Mouse (Mus musculus): Measurements from ENCODE around the gene Cstf1. TPM values are rescaled to one million over a fixed set of nuclear protein-coding genes. Genes with fewer than 3 reads are reported as not detected.

Cstf1 gene
- total RNA-seq, 1 experiment, result 67.2 TPM

DNA sequence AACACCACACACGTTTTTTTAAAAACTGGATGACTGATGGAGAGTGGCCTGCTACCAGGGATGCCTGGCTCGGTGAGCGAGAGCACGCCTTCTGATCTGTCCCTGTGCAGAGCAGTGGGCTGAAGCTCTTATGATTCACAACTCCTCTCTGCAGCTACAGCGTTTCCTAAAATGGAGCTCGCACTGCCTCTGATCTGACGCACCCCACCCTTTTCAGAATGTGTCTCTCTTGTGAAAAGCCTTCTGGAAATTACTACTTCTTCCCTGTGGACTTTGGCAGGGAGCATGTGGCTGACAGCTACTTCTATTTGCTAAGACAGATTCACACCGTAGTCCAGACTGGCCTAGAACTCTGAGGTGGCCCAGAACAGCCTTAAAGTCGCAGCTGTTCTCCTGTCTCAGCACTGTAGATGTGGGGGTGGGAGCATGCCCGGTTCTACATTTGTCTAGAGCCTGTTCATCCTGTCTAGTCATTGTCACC, 21.6 kb downstream of the Cstf1 start:
- no peak overlapping the region for H3K4me3 ChIP-seq (ENCODE audit: insufficient read depth in 1 of 2, low read depth in 1 of 2, low read length in 2 of 2, poor library complexity in 1 of 2, severe bottlenecking in 1 of 2)
- TF ChIP-seq HCFC1 (IDR thresholded peaks at IDR 0.05; ENCODE audit: borderline replicate concordance, insufficient read depth, low read length) (no peak), MAFK (IDR thresholded peaks at IDR 0.05; ENCODE audit: insufficient read depth, low read depth, low read length) (no peak), CHD2 (IDR thresholded peaks at IDR 0.05; ENCODE audit: low read depth, low read length) (no peak), ZNF384 (IDR thresholded peaks at IDR 0.05; ENCODE audit: low read depth, low read length) (no peak), ZC3H11A (IDR thresholded peaks at IDR 0.05; ENCODE audit: borderline replicate concordance, low read depth, low read length) (no peak)
- H3K9ac ChIP-seq (ENCODE audit: insufficient read depth, low read depth, low read length, poor library complexity, severe bottlenecking), result no peak overlapping the region
- no peak for DNase-seq (ENCODE audit: low read depth, low spot score)
- no peak overlapping the region for H3K27ac ChIP-seq (ENCODE audit: insufficient read depth, low read depth, low read length, poor library complexity, severe bottlenecking)
- peaks cover 3 to 26% of the 10 kb centered on the region in 2 experiments; a peak in 2 of 4 replicates for H3K4me1 ChIP-seq (ENCODE audit: control insufficient read depth in 2 of 2, insufficient read depth in 2 of 2, low read length in 2 of 2, poor library complexity in 1 of 2)
- no peaks in the 10 kb centered on the region for H3K9me3 ChIP-seq (ENCODE audit: control insufficient read depth, insufficient read depth, low read depth, low read length)
- in situ Hi-C loops (cut with MboI; ENCODE audit: low sequenced_read_pairs in 2 of 2, unreplicated experiment in 2 of 2), result no loop called here
- H3K36me3 ChIP-seq (ENCODE audit: control insufficient read depth, insufficient read depth, low read length, poor library complexity, severe bottlenecking), result no peaks in the 10 kb centered on the region

DNA sequence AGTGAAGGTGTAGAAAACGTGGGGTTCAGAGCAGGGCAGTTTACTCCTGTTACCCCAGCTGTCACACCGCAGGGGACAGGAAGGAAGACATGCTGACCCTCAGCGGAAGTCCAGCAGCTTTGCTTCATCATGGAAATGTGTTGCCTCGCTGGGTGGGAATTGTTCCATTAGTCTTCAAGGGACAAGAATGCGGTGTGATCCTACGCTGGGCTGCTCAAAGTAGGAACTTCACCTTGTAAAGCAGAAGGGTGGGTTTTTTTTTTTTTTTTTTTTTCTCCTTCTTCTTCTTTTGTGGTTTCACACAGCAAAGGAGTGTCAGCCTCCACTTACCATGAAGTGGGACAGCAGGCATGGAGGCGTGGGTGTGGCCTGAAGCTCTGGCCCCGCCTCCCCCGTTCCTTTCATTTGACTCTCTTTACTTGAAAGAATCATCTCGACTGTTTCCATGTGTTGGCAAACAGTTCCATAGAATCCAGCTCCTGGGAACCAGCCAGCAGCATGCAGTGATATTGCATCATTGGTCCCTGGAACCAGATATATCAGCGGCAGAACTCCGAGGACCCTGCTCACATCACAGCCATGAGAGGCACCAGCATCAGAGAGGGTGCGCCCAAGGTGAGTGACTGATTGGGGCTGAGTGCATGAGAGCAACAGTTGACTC, 23.0 kb downstream of the Cstf1 start, which contains the start of gene Cass4:
TSS of gene Cass4 (plus strand) at position 404 of the 661 bp plus-strand sequence.
- Histone ChIP-seq H3K27ac (ENCODE audit: insufficient read depth, low read depth, low read length, poor library complexity, severe bottlenecking) (no peak within 1 kb of the TSS; the same call in 1 of the 2 replicates), H3K9me3 (ENCODE audit: control insufficient read depth, insufficient read depth, low read depth, low read length) (no peaks in the 10 kb centered on the region), H3K4me3 (ENCODE audit: insufficient read depth in 1 of 2, low read depth in 1 of 2, low read length in 2 of 2, poor library complexity in 1 of 2, severe bottlenecking in 1 of 2) (peak within 1 kb of the TSS; percentile 2 to 25), H3K9ac (ENCODE audit: insufficient read depth, low read depth, low read length, poor library complexity, severe bottlenecking) (no peak within 1 kb of the TSS), H3K36me3 (ENCODE audit: control insufficient read depth, insufficient read depth, low read length, poor library complexity, severe bottlenecking) (no peaks in the 10 kb centered on the region), H3K4me1 (ENCODE audit: control insufficient read depth in 2 of 2, insufficient read depth in 2 of 2, low read length in 2 of 2, poor library complexity in 1 of 2) (peaks cover 3 to 29% of the 10 kb centered on the region in 2 experiments; a peak in 2 of 4 replicates)
- TF ChIP-seq ZC3H11A (IDR thresholded peaks at IDR 0.05; ENCODE audit: borderline replicate concordance, low read depth, low read length), result no peak
- peak; percentile 86 for TF ChIP-seq ZNF384 (IDR thresholded peaks at IDR 0.05; ENCODE audit: low read depth, low read length)
- no peak for TF ChIP-seq HCFC1 (IDR thresholded peaks at IDR 0.05; ENCODE audit: borderline replicate concordance, insufficient read depth, low read length)
- in situ Hi-C loops (cut with MboI; ENCODE audit: low sequenced_read_pairs in 2 of 2, unreplicated experiment in 2 of 2), result no loop called here
- DNase-seq (ENCODE audit: low read depth, low spot score), result no peak

DNA sequence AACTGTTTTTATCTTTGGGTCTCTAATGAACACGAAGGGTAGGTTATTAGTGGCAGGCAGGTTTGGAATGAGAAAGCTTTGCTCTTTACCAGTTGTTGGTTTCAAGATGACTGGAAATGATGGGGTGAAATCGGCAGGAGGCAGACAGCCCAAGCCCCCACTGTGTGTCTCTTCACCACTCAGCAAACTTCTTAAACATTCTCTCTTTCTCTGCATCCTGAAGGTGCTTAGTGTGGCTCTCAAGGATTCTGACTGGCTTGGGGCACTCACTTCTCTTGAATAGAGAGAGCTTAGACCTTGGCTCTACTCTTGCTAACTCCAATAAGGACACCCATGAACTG, 23.5 kb downstream of the Cstf1 start:
- Histone ChIP-seq H3K4me1 (ENCODE audit: control insufficient read depth in 2 of 2, insufficient read depth in 2 of 2, low read length in 2 of 2, poor library complexity in 1 of 2) (peaks cover 5 to 33% of the 10 kb centered on the region in 2 experiments), H3K27ac (ENCODE audit: insufficient read depth, low read depth, low read length, poor library complexity, severe bottlenecking) (no peak overlapping the region), H3K9ac (ENCODE audit: insufficient read depth, low read depth, low read length, poor library complexity, severe bottlenecking) (no peak overlapping the region), H3K4me3 (ENCODE audit: insufficient read depth in 1 of 2, low read depth in 1 of 2, low read length in 2 of 2, poor library complexity in 1 of 2, severe bottlenecking in 1 of 2) (peak overlapping the region; percentile 2 to 25; a peak in 3 of 4 replicates), H3K9me3 (ENCODE audit: control insufficient read depth, insufficient read depth, low read depth, low read length) (no peaks in the 10 kb centered on the region), H3K36me3 (ENCODE audit: control insufficient read depth, insufficient read depth, low read length, poor library complexity, severe bottlenecking) (no peaks in the 10 kb centered on the region)
- DNase-seq (ENCODE audit: low read depth, low spot score), result no peak
- TF ChIP-seq ZC3H11A (IDR thresholded peaks at IDR 0.05; ENCODE audit: borderline replicate concordance, low read depth, low read length) (no peak), CHD2 (IDR thresholded peaks at IDR 0.05; ENCODE audit: low read depth, low read length) (no peak), MAFK (IDR thresholded peaks at IDR 0.05; ENCODE audit: insufficient read depth, low read depth, low read length) (no peak), ZNF384 (IDR thresholded peaks at IDR 0.05; ENCODE audit: low read depth, low read length) (no peak), HCFC1 (IDR thresholded peaks at IDR 0.05; ENCODE audit: borderline replicate concordance, insufficient read depth, low read length) (no peak)
- in situ Hi-C loops (cut with MboI; ENCODE audit: low sequenced_read_pairs in 2 of 2, unreplicated experiment in 2 of 2), result no loop called here

DNA sequence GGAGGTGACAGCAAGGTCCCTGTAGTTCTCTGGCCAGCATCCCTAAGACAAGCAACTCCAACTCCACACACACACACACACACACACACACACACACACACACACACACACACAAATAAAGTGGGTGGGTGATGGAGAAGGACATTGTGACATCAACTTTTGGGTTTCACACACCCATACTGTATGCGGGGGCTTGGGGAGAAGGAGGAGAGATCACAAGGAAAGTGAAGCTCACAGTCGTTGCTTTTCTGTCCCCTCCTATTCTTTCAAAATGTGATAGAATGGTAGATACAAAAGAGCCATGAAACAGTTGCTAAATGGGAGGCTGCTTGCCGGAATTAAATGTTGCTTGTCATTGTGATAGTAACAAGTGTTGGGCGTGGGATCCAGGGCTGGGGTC, 24.2 kb downstream of the Cstf1 start:
- Histone ChIP-seq H3K9ac (ENCODE audit: insufficient read depth, low read depth, low read length, poor library complexity, severe bottlenecking) (no peak overlapping the region), H3K4me1 (ENCODE audit: control insufficient read depth in 2 of 2, insufficient read depth in 2 of 2, low read length in 2 of 2, poor library complexity in 1 of 2) (peaks cover 9 to 37% of the 10 kb centered on the region in 2 experiments), H3K36me3 (ENCODE audit: control insufficient read depth, insufficient read depth, low read length, poor library complexity, severe bottlenecking) (no peaks in the 10 kb centered on the region), H3K4me3 (ENCODE audit: insufficient read depth in 1 of 2, low read depth in 1 of 2, low read length in 2 of 2, poor library complexity in 1 of 2, severe bottlenecking in 1 of 2) (no peak overlapping the region), H3K9me3 (ENCODE audit: control insufficient read depth, insufficient read depth, low read depth, low read length) (no peaks in the 10 kb centered on the region), H3K27ac (ENCODE audit: insufficient read depth, low read depth, low read length, poor library complexity, severe bottlenecking) (no peak overlapping the region)
- DNase-seq (ENCODE audit: low read depth, low spot score), result no peak
- in situ Hi-C loops (cut with MboI; ENCODE audit: low sequenced_read_pairs in 2 of 2, unreplicated experiment in 2 of 2), result no loop called here
- no peak for TF ChIP-seq HCFC1 (IDR thresholded peaks at IDR 0.05; ENCODE audit: borderline replicate concordance, insufficient read depth, low read length)
- TF ChIP-seq MAFK (IDR thresholded peaks at IDR 0.05; ENCODE audit: insufficient read depth, low read depth, low read length), result no peak
- TF ChIP-seq ZNF384 (IDR thresholded peaks at IDR 0.05; ENCODE audit: low read depth, low read length), result no peak
- no peak for TF ChIP-seq ZC3H11A (IDR thresholded peaks at IDR 0.05; ENCODE audit: borderline replicate concordance, low read depth, low read length)
- no peak for TF ChIP-seq CHD2 (IDR thresholded peaks at IDR 0.05; ENCODE audit: low read depth, low read length)

All from ES-E14 (cell line).